Mouse (Mus musculus) C2C12 (cell line): Measurements from ENCODE around the gene Cd79b.

Experiments used
- CTCF ChIP-seq: IDR thresholded peaks from one replicate; pipeline ENCODE4 v1.5.1; 2011; ENCODE audit not compliant: control insufficient read depth, insufficient read depth, insufficient read length
- MYOD1 ChIP-seq: IDR thresholded peaks from one replicate; pipeline ENCODE4 v1.6.1; 2011; ENCODE audit warnings: low read depth; ENCODE audit not compliant: control insufficient read depth, insufficient read length
- MYOG ChIP-seq: IDR thresholded peaks from one replicate; pipeline ENCODE4 v1.6.1; 2011; ENCODE audit not compliant: control insufficient read depth, insufficient read length; ENCODE audit errors: extremely low read depth
- USF1 ChIP-seq: IDR thresholded peaks from one replicate; pipeline ENCODE4 v1.6.1; 2011; ENCODE audit warnings: low read depth, mild to moderate bottlenecking, control low read depth, moderate library complexity

DNA sequence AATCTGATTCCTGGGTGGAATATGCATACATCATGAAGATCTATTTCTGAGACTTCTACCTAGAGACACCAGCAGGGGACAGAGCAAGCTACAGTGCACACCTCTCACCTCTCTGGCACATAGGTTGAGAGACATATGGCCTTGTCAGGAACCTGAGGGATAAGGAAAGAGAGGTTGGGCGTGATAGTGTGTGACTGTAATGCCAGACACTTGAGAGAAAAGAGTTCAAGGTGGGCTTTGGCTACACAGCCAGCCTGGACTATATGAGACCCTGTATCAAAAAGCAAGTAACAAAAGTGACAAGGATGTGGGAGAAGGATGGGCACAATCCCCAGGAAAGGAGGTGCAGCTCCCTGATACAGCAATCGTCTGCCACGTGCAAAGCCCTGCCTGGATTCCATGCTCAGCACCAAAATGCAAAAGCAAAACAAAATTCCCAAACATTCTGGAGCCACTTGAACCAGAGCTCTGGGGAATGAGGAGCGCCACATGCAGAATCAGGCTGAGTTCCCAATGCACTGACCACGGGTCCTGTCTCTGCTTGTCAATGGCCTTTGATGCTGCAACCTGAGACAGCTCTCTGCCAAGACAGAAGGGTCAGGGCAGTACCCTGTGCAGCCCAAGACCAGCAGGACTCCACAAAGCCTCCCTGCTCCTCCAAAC is 43.3 kb downstream of the Cd79b start:
- no peak for TF ChIP-seq CTCF
- no peak for TF ChIP-seq MYOG
- no peak for TF ChIP-seq MYOD1
- no peak for TF ChIP-seq USF1
